Mouse (Mus musculus) heart, postnatal 0 days (tissue): ENCODE results near the gene Nkx3-2.

Experiments used
- CTCF ChIP-seq: IDR thresholded peaks from 2 replicates; pipeline ENCODE4 v1.5.1; 2016; ENCODE audit warnings: antibody characterized with exemption, control low read depth, low read depth
- EP300 ChIP-seq: IDR thresholded peaks from 2 replicates; pipeline ENCODE4 v1.6.1; 2016; ENCODE audit warnings: antibody characterized with exemption, low read depth

DNA sequence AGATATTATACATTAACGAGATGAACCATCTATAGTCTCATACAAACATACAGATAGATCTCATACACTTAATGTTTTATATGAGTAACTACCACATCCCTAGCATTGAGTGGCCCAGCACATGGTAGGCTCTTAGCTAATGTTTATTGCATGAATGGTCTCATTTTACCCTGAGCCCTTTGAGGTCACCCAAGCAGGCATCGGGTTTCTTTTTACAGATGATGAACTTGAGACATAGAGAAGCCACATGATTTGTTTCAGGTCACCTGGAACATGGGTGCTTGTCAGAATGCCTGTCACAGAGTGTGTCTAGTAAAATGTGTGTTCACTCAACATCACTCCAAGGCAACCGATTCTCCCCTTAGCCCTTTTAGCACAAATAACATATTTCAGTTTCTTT, 11.0 kb upstream of the Nkx3-2 start:
- no peak for TF ChIP-seq CTCF
- TF ChIP-seq EP300: no peak
